Mouse (Mus musculus): ENCODE data around the gene Gm815. TPM values are rescaled to one million over a fixed set of nuclear protein-coding genes. Genes with fewer than 3 reads are reported as not detected.

Gene Gm815
- polyA plus RNA-seq, 1 experiment from 2014 or later = not detected

DNA sequence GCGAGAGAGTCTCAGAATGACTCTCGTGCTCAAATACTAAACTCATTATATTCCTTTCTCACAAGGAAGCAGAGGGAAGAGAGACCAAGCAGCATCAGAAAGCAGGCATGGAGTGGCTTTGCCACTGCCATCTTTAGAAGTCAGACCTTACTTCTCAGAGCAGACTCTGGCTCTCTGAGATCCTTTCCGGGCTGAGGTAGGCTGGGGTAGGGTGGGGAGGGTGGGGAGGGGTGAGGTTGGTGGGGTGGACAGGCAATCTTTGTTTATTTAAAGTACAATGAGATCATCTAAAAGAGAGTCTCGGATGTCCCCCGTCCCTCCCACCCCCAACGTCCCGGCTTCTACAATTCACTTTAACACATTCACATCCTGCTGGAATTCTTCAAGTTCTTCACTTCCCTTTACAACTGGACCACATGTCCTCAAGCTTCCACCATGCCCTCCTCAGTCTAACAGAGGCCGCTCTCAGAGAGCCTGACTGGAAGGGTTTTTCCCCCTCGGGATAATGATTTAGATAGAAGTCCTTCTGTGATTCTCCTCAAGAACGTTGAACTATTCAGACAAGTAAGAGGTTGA, 33.3 kb upstream of the Gm815 start:
- Histone ChIP-seq H3K4me2 (ENCODE audit: low read length) (no peak overlapping the region), H3K27me3 (ENCODE audit: control insufficient read depth, insufficient read depth, low read length) (no peaks in the 10 kb centered on the region), H3K36me3 (ENCODE audit: control insufficient read depth, insufficient read depth, low read length) (no peaks in the 10 kb centered on the region), H3K9me3 (ENCODE audit: control insufficient read depth, low read length) (no peaks in the 10 kb centered on the region), H3K4me1 (ENCODE audit: control insufficient read depth in 2 of 2, insufficient read depth in 2 of 2, low read length in 2 of 2) (peaks cover 0 to 8% of the 10 kb centered on the region in 2 experiments; a peak in 1 of 4 replicates), H3K9ac (ENCODE audit: low read length) (no peak overlapping the region), H3K4me3 (ENCODE audit: control insufficient read depth in 1 of 2, insufficient read depth in 1 of 2, low read depth in 1 of 2, low read length in 2 of 2) (no peak overlapping the region), H3K27ac (replicated peaks in 1 of 2; ENCODE audit: control insufficient read depth in 1 of 2, insufficient read depth in 1 of 2, low read depth in 2 of 2, low read length in 2 of 2) (no peak overlapping the region)
- ATAC-seq (ENCODE audit: insufficient number of reproducible peaks, insufficient read depth, low FRiP score, low read depth) = no peak
- 47% methylated on average over 10 of the region's 10 CpGs for WGBS

DNA sequence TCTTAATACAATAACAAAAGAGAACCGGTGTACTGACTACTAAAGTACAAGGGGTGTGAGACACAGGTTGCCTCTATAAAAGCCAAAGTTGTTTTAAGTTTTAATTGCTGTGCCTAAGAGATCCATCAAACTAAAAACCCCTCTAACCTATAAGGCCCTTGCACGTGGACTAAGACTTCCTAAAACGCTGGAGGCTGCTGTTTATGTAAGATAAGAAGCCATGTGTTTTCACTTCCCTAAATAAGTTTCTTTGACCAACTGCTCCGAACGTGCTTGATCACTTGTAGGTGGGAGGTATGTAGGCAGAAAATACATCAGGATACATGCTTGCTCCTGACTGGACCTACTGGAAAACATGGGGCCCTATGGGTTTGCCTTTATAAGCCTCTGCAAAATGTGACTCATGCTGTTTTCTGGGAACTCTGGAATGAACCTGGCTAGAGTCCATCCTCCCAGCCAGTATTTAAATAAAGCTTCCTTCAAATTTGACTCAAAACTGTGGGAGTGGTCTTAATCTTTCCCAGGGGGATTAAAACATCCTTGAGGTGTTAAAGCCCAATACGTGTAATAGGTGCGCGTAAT, 31.9 kb upstream of the Gm815 start:
- peaks cover under 1 to 8% of the 10 kb centered on the region in 2 experiments; a peak in 2 of 4 replicates for H3K4me1 ChIP-seq (ENCODE audit: control insufficient read depth in 2 of 2, insufficient read depth in 2 of 2, low read length in 2 of 2)
- no peaks in the 10 kb centered on the region for H3K9me3 ChIP-seq (ENCODE audit: control insufficient read depth, low read length)
- no peak for ATAC-seq (ENCODE audit: insufficient number of reproducible peaks, insufficient read depth, low FRiP score, low read depth)
- WGBS = 52% methylated on average over 8 of the region's 8 CpGs
- H3K27me3 ChIP-seq (ENCODE audit: control insufficient read depth, insufficient read depth, low read length) = no peaks in the 10 kb centered on the region
- no peak overlapping the region for H3K27ac ChIP-seq (replicated peaks in 1 of 2; ENCODE audit: control insufficient read depth in 1 of 2, insufficient read depth in 1 of 2, low read depth in 2 of 2, low read length in 2 of 2)
- no peak overlapping the region for H3K4me2 ChIP-seq (ENCODE audit: low read length)
- H3K36me3 ChIP-seq (ENCODE audit: control insufficient read depth, insufficient read depth, low read length) = no peaks in the 10 kb centered on the region
- H3K4me3 ChIP-seq (ENCODE audit: control insufficient read depth in 1 of 2, insufficient read depth in 1 of 2, low read depth in 1 of 2, low read length in 2 of 2) = no peak overlapping the region
- no peak overlapping the region for H3K9ac ChIP-seq (ENCODE audit: low read length)

DNA sequence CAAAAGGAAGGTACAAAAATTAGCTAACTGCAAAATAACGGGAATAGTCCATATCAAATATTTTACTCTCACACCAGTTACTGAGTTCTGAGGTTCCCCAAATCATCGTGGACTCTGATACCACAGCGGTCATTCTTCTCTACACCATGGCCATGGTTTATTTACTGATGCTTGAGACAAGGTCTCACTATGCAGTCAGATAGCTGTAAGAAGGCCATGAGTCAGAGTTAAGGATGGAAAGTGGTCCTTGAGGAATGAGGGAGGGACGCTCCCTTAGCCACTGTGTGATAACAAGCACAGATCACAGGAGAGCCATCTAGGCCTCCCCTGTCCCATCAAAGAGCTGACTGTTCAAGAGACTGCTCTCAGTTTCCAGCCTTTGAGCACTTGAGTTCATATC, 31.0 kb upstream of the Gm815 start:
- H3K4me2 ChIP-seq (ENCODE audit: low read length) = no peak overlapping the region
- H3K4me3 ChIP-seq (ENCODE audit: control insufficient read depth in 1 of 2, insufficient read depth in 1 of 2, low read depth in 1 of 2, low read length in 2 of 2) = no peak overlapping the region
- no peaks in the 10 kb centered on the region for H3K9me3 ChIP-seq (ENCODE audit: control insufficient read depth, low read length)
- 59% methylated on average over 4 of the region's 4 CpGs for WGBS
- ATAC-seq (ENCODE audit: insufficient number of reproducible peaks, insufficient read depth, low FRiP score, low read depth) = no peak
- H3K36me3 ChIP-seq (ENCODE audit: control insufficient read depth, insufficient read depth, low read length) = no peaks in the 10 kb centered on the region
- no peaks in the 10 kb centered on the region for H3K27me3 ChIP-seq (ENCODE audit: control insufficient read depth, insufficient read depth, low read length)
- H3K4me1 ChIP-seq (ENCODE audit: control insufficient read depth in 2 of 2, insufficient read depth in 2 of 2, low read length in 2 of 2) = peaks cover 2 to 8% of the 10 kb centered on the region in 2 experiments; a peak in 2 of 4 replicates
- H3K27ac ChIP-seq (replicated peaks in 1 of 2; ENCODE audit: control insufficient read depth in 1 of 2, insufficient read depth in 1 of 2, low read depth in 2 of 2, low read length in 2 of 2) = no peak overlapping the region
- H3K9ac ChIP-seq (ENCODE audit: low read length) = no peak overlapping the region

DNA sequence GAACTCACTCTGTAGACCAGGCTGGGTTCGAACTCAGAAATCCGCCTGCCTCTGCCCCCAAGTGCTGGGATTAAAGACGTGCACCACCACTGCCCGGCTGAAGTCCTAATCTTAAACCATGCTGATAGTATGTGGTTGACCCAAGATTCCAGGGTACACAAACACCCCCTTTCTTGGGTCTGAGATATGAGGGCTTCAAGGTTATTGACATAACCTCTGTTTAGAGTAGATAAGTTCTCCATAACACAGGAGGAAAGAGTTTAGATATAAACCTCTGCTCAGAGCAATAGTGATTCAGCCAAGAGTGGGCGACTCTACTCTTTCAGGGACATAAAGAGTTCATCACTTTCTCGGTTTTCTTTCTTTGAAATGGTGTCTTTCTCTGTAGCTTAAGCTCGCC, 30.5 kb upstream of the Gm815 start:
- H3K27me3 ChIP-seq (ENCODE audit: control insufficient read depth, insufficient read depth, low read length) = no peaks in the 10 kb centered on the region
- peaks cover 2 to 8% of the 10 kb centered on the region in 2 experiments; a peak in 2 of 4 replicates for H3K4me1 ChIP-seq (ENCODE audit: control insufficient read depth in 2 of 2, insufficient read depth in 2 of 2, low read length in 2 of 2)
- no peaks in the 10 kb centered on the region for H3K9me3 ChIP-seq (ENCODE audit: control insufficient read depth, low read length)
- no peak overlapping the region for H3K9ac ChIP-seq (ENCODE audit: low read length)
- 63% methylated on average over 7 of the region's 7 CpGs for WGBS
- H3K27ac ChIP-seq (replicated peaks in 1 of 2; ENCODE audit: control insufficient read depth in 1 of 2, insufficient read depth in 1 of 2, low read depth in 2 of 2, low read length in 2 of 2) = no peak overlapping the region
- no peak for ATAC-seq (ENCODE audit: insufficient number of reproducible peaks, insufficient read depth, low FRiP score, low read depth)
- no peaks in the 10 kb centered on the region for H3K36me3 ChIP-seq (ENCODE audit: control insufficient read depth, insufficient read depth, low read length)
- H3K4me2 ChIP-seq (ENCODE audit: low read length) = no peak overlapping the region
- H3K4me3 ChIP-seq (ENCODE audit: control insufficient read depth in 1 of 2, insufficient read depth in 1 of 2, low read depth in 1 of 2, low read length in 2 of 2) = no peak overlapping the region

DNA sequence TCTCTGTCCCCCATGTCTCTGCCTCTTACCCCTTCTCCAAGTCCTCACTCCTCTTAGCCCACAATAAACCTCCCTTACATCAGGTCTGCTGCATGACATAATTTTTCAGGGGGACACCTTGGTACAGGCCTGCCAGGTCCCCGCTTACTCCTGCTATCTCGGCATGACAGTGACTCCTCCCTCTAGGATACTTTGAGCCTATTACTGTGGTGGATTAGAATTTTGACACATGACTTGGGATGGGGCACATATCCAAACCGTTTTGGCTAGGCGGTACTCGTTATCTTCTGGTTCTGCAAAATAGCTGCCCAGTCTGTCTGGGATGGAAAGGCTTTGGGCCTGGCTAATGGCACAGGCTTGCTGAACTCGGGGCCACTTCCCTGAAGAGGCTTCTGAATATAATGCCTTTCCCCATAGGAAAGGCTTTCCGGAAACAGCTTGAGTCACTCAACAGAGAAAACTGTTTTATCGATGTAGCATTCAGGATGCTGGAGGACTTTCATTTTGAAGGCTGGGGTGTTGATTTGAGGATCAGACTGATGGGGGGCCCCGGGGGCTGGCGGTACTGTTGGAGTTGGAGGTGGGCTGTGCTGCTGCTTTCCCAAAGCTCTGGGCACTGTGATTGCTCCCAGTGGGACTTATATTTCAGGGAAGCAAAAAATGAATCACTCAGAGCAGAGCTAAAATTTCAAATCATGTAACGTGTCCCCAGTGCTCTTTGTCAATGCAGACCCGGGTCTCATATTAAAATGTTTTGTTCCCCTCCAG, 27.1 kb upstream of the Gm815 start:
- H3K4me2 ChIP-seq (ENCODE audit: low read length) = no peak overlapping the region
- 52% methylated on average over 12 of the region's 12 CpGs for WGBS

DNA sequence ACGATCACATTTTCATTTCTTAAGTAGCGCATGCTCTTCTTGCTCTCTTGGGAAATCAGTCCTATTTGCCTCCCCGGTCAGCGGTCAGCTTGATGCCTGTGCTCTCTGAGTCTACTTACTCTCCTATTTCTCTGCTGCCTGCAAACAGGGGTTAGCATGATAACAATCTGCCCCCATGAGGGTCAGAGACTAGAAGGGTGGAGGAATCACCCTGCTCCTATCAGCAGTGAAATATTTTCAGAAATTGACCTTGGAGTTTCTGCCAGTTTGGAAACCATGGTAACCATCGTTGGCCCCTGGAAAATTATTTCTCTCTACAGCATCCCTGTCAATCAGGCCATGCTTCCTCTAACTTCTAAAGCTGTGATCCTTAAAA, 26.5 kb upstream of the Gm815 start:
- 73% methylated on average over 5 of the region's 5 CpGs for WGBS
- Histone ChIP-seq H3K4me3 (ENCODE audit: control insufficient read depth in 1 of 2, insufficient read depth in 1 of 2, low read depth in 1 of 2, low read length in 2 of 2) (no peak overlapping the region), H3K27me3 (ENCODE audit: control insufficient read depth, insufficient read depth, low read length) (no peaks in the 10 kb centered on the region), H3K9ac (ENCODE audit: low read length) (no peak overlapping the region), H3K27ac (replicated peaks in 1 of 2; ENCODE audit: control insufficient read depth in 1 of 2, insufficient read depth in 1 of 2, low read depth in 2 of 2, low read length in 2 of 2) (no peak overlapping the region), H3K9me3 (ENCODE audit: control insufficient read depth, low read length) (no peaks in the 10 kb centered on the region), H3K4me2 (ENCODE audit: low read length) (no peak overlapping the region), H3K36me3 (ENCODE audit: control insufficient read depth, insufficient read depth, low read length) (no peaks in the 10 kb centered on the region), H3K4me1 (ENCODE audit: control insufficient read depth in 2 of 2, insufficient read depth in 2 of 2, low read length in 2 of 2) (peaks cover under 1 to 2% of the 10 kb centered on the region in 2 experiments; a peak in 2 of 4 replicates)
- no peak for ATAC-seq (ENCODE audit: insufficient number of reproducible peaks, insufficient read depth, low FRiP score, low read depth)

More for the DNA sequence above, 27.1 kb upstream of the Gm815 start:
- Histone ChIP-seq H3K9me3 (ENCODE audit: control insufficient read depth, low read length) (no peaks in the 10 kb centered on the region), H3K27ac (replicated peaks in 1 of 2; ENCODE audit: control insufficient read depth in 1 of 2, insufficient read depth in 1 of 2, low read depth in 2 of 2, low read length in 2 of 2) (no peak overlapping the region), H3K36me3 (ENCODE audit: control insufficient read depth, insufficient read depth, low read length) (no peaks in the 10 kb centered on the region), H3K27me3 (ENCODE audit: control insufficient read depth, insufficient read depth, low read length) (no peaks in the 10 kb centered on the region), H3K9ac (ENCODE audit: low read length) (no peak overlapping the region), H3K4me1 (ENCODE audit: control insufficient read depth in 2 of 2, insufficient read depth in 2 of 2, low read length in 2 of 2) (peaks cover 2 to 3% of the 10 kb centered on the region in 2 experiments; a peak in 2 of 4 replicates), H3K4me3 (ENCODE audit: control insufficient read depth in 1 of 2, insufficient read depth in 1 of 2, low read depth in 1 of 2, low read length in 2 of 2) (no peak overlapping the region)
- ATAC-seq (ENCODE audit: insufficient number of reproducible peaks, insufficient read depth, low FRiP score, low read depth) = no peak

DNA sequence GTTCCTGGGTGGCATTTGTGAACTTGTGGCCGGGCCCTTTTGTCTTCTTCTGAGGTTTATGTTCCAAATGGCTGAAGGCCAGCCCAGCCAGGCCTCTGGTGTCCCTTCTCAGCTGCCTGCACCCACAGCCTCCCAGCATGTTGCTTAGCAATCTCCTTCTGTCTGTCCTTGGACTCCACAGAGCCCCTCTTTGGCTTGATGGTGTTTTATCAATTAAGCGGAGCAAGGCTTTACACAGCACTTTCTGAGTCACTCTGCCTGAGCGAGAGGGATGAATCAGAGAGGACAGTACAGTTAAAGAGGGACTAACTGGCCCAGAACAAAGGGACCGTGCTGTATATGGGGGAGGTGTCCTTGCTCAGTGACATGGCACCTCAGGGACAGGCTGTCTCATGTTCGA, 22.0 kb upstream of the Gm815 start:
- no peaks in the 10 kb centered on the region for H3K27me3 ChIP-seq (ENCODE audit: control insufficient read depth, insufficient read depth, low read length)
- no peak overlapping the region for H3K27ac ChIP-seq (replicated peaks in 1 of 2; ENCODE audit: control insufficient read depth in 1 of 2, insufficient read depth in 1 of 2, low read depth in 2 of 2, low read length in 2 of 2)
- H3K4me2 ChIP-seq (ENCODE audit: low read length) = no peak overlapping the region
- no peak for ATAC-seq (ENCODE audit: insufficient number of reproducible peaks, insufficient read depth, low FRiP score, low read depth)
- H3K4me3 ChIP-seq (ENCODE audit: control insufficient read depth in 1 of 2, insufficient read depth in 1 of 2, low read depth in 1 of 2, low read length in 2 of 2) = no peak overlapping the region
- H3K9me3 ChIP-seq (ENCODE audit: control insufficient read depth, low read length) = no peaks in the 10 kb centered on the region
- no peak overlapping the region for H3K9ac ChIP-seq (ENCODE audit: low read length)
- H3K4me1 ChIP-seq (ENCODE audit: control insufficient read depth in 2 of 2, insufficient read depth in 2 of 2, low read length in 2 of 2) = peaks cover 0 to 6% of the 10 kb centered on the region in 2 experiments; a peak in 2 of 4 replicates
- no peaks in the 10 kb centered on the region for H3K36me3 ChIP-seq (ENCODE audit: control insufficient read depth, insufficient read depth, low read length)
- 52% methylated on average over 5 of the region's 5 CpGs for WGBS
